Mouse (Mus musculus) WW6 (cell line): ENCODE data around the gene Gsc.
"Not testable (repeated sequence)": the region's sequence is repeated elsewhere in the genome, so short reads cannot be mapped to it uniquely, and the experiment has no call there.

Source experiments
- DNase-seq: peaks from one replicate; pipeline ENCODE4 v3.0.0-alpha.2; 2013; ENCODE audit warnings: low read depth, low spot score

The Gsc gene

GRCm38 (mm10) chr12:104459377-104459776 lies 13.8 kb downstream of the Gsc start:
- DNase-seq = no peak

- no peak for DNase-seq
Measured at GRCm38 (mm10) chr12:104453002-104453401, 20.1 kb downstream of the Gsc start.

GRCm38 (mm10) chr12:104450257-104450656 lies 22.9 kb downstream of the Gsc start:
- DNase-seq = no peak

DNA sequence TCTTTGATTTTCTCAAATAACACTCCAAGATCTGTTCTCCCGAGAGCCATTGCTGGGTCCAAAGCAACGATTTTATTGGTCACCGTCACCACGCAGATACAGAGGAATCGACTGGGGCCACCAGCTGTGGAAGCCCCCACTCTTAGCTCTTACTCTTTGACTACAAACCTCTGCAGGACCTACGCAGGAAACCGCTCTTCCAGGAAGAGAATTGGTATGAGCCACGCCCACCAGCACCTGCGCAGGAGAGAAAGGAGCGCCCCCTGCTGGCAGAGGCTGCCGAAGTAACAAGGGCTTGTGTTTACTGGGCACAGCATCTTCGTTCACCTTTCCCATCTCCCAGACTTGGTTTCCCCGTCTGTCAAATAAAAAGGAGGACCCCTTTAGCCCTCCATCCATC lies 25.0 kb downstream of the Gsc start:
- no peak for DNase-seq

- not testable (repeated sequence) for DNase-seq
Measured at GRCm38 (mm10) chr12:104447056-104447455, 26.1 kb downstream of the Gsc start.

GRCm38 (mm10) chr12:104443716-104444115 lies 29.4 kb downstream of the Gsc start:
- no peak for DNase-seq

DNA sequence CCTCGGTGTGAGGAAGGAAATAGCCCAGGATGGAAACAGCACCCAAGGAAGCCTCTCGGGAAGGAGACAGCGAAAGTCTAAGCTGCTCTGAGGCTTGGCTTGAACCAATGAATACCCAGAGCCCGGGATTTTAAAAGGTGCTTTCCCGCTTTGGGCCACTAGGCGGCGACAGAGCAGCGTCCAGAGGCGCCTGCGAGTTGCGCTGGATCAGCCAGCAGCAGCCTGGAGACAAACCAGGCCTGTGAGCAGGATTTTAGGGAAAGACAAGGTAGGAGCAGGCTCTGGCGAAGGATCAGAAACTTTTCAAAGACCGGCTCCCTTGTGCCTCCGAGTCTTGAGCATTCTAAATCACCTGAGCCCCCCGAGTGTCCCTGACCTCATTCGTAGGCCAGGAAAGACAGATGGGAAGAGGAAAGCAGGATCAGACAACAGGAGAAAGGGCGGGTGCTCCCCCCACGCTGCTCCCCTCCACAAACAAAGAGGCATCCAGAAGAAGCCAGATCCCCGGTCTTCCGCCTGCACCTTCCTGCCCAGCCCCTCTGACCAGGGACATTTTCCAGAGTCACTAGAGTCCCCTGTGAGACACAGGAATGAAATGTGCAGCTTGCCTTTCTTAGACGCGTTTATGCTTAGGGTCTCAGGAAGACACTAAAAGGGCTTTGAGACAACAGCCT lies 32.9 kb downstream of the Gsc start:
- no peak for DNase-seq

- no peak for DNase-seq
Measured at GRCm38 (mm10) chr12:104433951-104434735, 39.0 kb downstream of the Gsc start.

- DNase-seq = no peak
Measured at GRCm38 (mm10) chr12:104433214-104433613, 39.9 kb downstream of the Gsc start.

GRCm38 (mm10) chr12:104431359-104431758 lies 41.8 kb downstream of the Gsc start:
- no peak for DNase-seq

GRCm38 (mm10) chr12:104426915-104427314 lies 46.2 kb downstream of the Gsc start:
- DNase-seq = peak; percentile 75

DNA sequence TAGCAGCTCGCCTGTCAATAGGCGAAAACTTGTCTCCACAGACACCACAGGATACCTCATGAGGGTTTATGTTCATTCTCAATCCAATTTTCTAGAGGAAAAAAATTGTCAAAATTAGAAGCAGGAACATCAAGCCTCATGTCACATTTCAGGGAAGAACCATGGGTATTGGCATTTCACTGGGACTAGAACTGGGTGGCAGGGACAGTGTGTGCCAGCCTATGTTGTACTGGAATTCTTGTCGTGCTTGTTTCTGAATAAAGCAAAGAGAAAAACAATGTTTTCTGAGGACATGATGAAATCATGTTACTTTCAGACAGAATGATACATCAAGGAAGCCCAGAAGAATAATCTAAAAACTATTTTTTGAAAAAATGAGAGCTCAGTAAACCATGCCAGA lies 47.5 kb downstream of the Gsc start:
- no peak for DNase-seq

GRCm38 (mm10) chr12:104422615-104423392 lies 50.3 kb downstream of the Gsc start:
- DNase-seq = no peak
